Mouse (Mus musculus): Measurements from ENCODE around the gene Gm17267. TPM values are rescaled to one million over a fixed set of nuclear protein-coding genes. Genes with fewer than 3 reads are reported as not detected.
"Not testable (repeated sequence)": the region's sequence is repeated elsewhere in the genome, so short reads cannot be mapped to it uniquely, and the experiment has no call there.

Gene Gm17267
- not detected in 2 replicates for polyA plus RNA-seq (2014; fragmentation: Nextera tagmentation; extraction: Ambion mirVana)

- not testable (repeated sequence) for H3K9me3 ChIP-seq (ENCODE audit: control insufficient read depth, low read length); H3K36me3 ChIP-seq (ENCODE audit: control insufficient read depth, insufficient read depth, low read length); ATAC-seq (ENCODE audit: low FRiP score); H3K27ac ChIP-seq (ENCODE audit: low read depth, low read length); H3K4me3 ChIP-seq (ENCODE audit: low read depth, low read length); DNase-seq (ENCODE audit: low spot score, missing footprints); H3K27me3 ChIP-seq (ENCODE audit: control insufficient read depth, insufficient read depth, low read length); H3K9ac ChIP-seq (ENCODE audit: low read length); H3K4me1 ChIP-seq (ENCODE audit: control insufficient read depth, insufficient read depth, low read length); H3K4me2 ChIP-seq
- no CpG with 5 or more reads among the region's 4 CpGs for WGBS
Measured at GRCm38 (mm10) chrX:126017257-126017656, at the start of gene Gm17267. Gm17267 (plus strand) TSS chrX:126017557.

Measured in midbrain, embryonic 11.5 days (tissue).